8 mouse cellular contexts compared by ENCODE assay signal in the genomic region with DNA sequence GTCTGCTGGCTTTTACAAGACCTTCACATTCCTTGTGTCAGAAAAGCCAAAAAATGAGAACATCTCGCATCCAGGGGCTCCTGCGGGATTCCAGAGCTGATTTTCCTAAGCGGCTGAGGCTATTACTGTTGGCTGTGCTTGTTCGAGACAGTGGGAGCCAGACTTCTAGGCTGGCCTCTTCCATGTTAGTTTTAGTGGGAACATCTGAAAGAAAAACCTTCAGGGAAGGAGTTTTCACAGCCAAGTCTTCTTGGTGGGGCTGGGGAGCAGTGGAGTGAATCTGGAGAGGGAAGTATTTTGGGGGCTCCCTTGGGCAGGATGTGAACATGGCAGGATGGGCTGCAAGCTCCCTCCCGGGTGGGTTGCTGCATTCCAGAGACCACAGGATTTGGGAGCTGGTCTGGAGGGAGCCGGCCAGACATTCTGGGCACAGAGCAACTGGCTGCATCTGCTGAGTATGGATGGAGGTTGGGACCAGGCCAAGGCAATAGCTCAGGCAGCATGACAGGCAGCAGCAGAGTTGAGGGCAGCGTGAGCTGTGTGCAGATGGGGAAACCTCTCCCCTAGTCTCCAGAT. TPM values are rescaled to one million over a fixed set of nuclear protein-coding genes. Genes with fewer than 3 reads are reported as not detected.
DNase-seq lines count a peak whose midpoint lies in the region; ATAC-seq and TF ChIP-seq lines count a peak whose summit lies in the region.

No protein-coding gene starts in this region.

- H3K4me2 ChIP-seq in midbrain, postnatal 0 days (ENCODE audit: low read depth, low read length, poor library complexity, severe bottlenecking) = no peak overlapping the region
- H3K4me2 ChIP-seq in heart, embryonic 15.5 days = no peak overlapping the region
- H3K4me2 ChIP-seq in liver, postnatal 0 days (ENCODE audit: low read depth, low read length) = no peak overlapping the region

- H3K9me3 ChIP-seq in midbrain, postnatal 0 days (ENCODE audit: low read length) = no peaks in the 10 kb centered on the region
- no peaks in the 10 kb centered on the region for H3K9me3 ChIP-seq in midbrain, embryonic 10.5 days (replicated peaks)
- no peaks in the 10 kb centered on the region for H3K9me3 ChIP-seq in heart, embryonic 15.5 days (replicated peaks)
- no peaks in the 10 kb centered on the region for H3K9me3 ChIP-seq in liver, postnatal 0 days (ENCODE audit: low read length)

- no peaks in the 10 kb centered on the region for H3K36me3 ChIP-seq in midbrain, postnatal 0 days (ENCODE audit: insufficient read depth, low read length)
- H3K36me3 ChIP-seq in midbrain, embryonic 10.5 days = no peaks in the 10 kb centered on the region
- no peaks in the 10 kb centered on the region for H3K36me3 ChIP-seq in heart, embryonic 15.5 days
- H3K36me3 ChIP-seq in liver, postnatal 0 days (replicated peaks; ENCODE audit: insufficient read depth, low read length) = no peaks in the 10 kb centered on the region

- no peaks in the 10 kb centered on the region for H3K4me1 ChIP-seq in cerebellum, adult 2 months (ENCODE audit: control insufficient read depth, insufficient read depth, low read length)
- no peaks in the 10 kb centered on the region for H3K4me1 ChIP-seq in midbrain, postnatal 0 days (ENCODE audit: insufficient read depth, low read length)
- H3K4me1 ChIP-seq in midbrain, embryonic 10.5 days = peaks cover 6% of the 10 kb centered on the region
- peaks cover 15% of the 10 kb centered on the region for H3K4me1 ChIP-seq in heart, embryonic 15.5 days (replicated peaks)
- H3K4me1 ChIP-seq in liver, postnatal 0 days (ENCODE audit: insufficient read depth) = peaks cover 4% of the 10 kb centered on the region; the same call in 1 of the 2 replicates

- 40% methylated on average over 7 of the region's 7 CpGs for WGBS in cerebellum, adult 2 months
- WGBS in midbrain, postnatal 0 days = 60% methylated on average over 7 of the region's 7 CpGs
- WGBS in midbrain, embryonic 10.5 days = 81% methylated on average over 7 of the region's 7 CpGs
- WGBS in heart, embryonic 15.5 days = 43% methylated on average over 7 of the region's 7 CpGs
- 60% methylated on average over 7 of the region's 7 CpGs for WGBS in liver, postnatal 0 days (ENCODE audit: insufficient replicate concordance)

- no peak for TF ChIP-seq CTCF in cerebellum, adult 2 months (IDR thresholded peaks at IDR 0.05; ENCODE audit: borderline replicate concordance, insufficient read depth, low read depth, low read length)
- TF ChIP-seq CTCF in midbrain, postnatal 0 days (IDR thresholded peaks at IDR 0.05) = no peak
- no peak for TF ChIP-seq CTCF in liver, postnatal 0 days (IDR thresholded peaks at IDR 0.05; ENCODE audit: low read depth)

- H3K4me3 ChIP-seq in cerebellum, adult 2 months (replicated peaks; ENCODE audit: insufficient read depth, low read depth, low read length) = no peak overlapping the region
- no peak overlapping the region for H3K4me3 ChIP-seq in midbrain, postnatal 0 days (ENCODE audit: low read depth, low read length)
- H3K4me3 ChIP-seq in midbrain, embryonic 10.5 days = no peak overlapping the region
- no peak overlapping the region for H3K4me3 ChIP-seq in heart, embryonic 15.5 days
- no peak overlapping the region for H3K4me3 ChIP-seq in liver, postnatal 0 days (ENCODE audit: low read depth, low read length)

- no peak overlapping the region for H3K27ac ChIP-seq in cerebellum, adult 2 months (ENCODE audit: insufficient read depth, low read length)
- H3K27ac ChIP-seq in midbrain, postnatal 0 days (ENCODE audit: low read depth, low read length) = no peak overlapping the region
- no peak overlapping the region for H3K27ac ChIP-seq in midbrain, embryonic 10.5 days (replicated peaks)
- H3K27ac ChIP-seq in heart, embryonic 15.5 days = peak overlapping the region; percentile 70
- H3K27ac ChIP-seq in liver, postnatal 0 days (ENCODE audit: low read depth) = peak overlapping the region; percentile 29; the same call in 1 of the 2 replicates

- H3K27me3 ChIP-seq in cerebellum, adult 2 months (ENCODE audit: control insufficient read depth, insufficient read depth, low read length) = no peaks in the 10 kb centered on the region
- H3K27me3 ChIP-seq in midbrain, postnatal 0 days (ENCODE audit: insufficient read depth, low read length) = no peaks in the 10 kb centered on the region
- H3K27me3 ChIP-seq in midbrain, embryonic 10.5 days (ENCODE audit: low read depth, poor library complexity, severe bottlenecking) = no peaks in the 10 kb centered on the region
- no peaks in the 10 kb centered on the region for H3K27me3 ChIP-seq in heart, embryonic 15.5 days
- no peaks in the 10 kb centered on the region for H3K27me3 ChIP-seq in liver, postnatal 0 days (ENCODE audit: insufficient read depth, low read length)

- no peak for ATAC-seq in cerebellum, adult (ENCODE audit: insufficient number of reproducible peaks, low FRiP score, low TSS enrichment)
- no peak for ATAC-seq in midbrain, postnatal 0 days (ENCODE audit: low FRiP score)
- ATAC-seq in heart, embryonic 15.5 days (replicated peaks; ENCODE audit: insufficient number of reproducible peaks, insufficient read depth, low FRiP score, low read depth) = no peak; the same call in 1 of the 2 replicates
- no peak for ATAC-seq in liver, postnatal 0 days

- no peak for TF ChIP-seq POLR2A in cerebellum, adult 2 months (IDR thresholded peaks at IDR 0.05; ENCODE audit: borderline replicate concordance, insufficient read depth, low read length)

- no peak for TF ChIP-seq EP300 in liver, postnatal 0 days (IDR thresholded peaks at IDR 0.05; ENCODE audit: low read depth)

- no peak overlapping the region for H3K9ac ChIP-seq in midbrain, postnatal 0 days (replicated peaks; ENCODE audit: low read length, poor library complexity, severe bottlenecking)
- no peak overlapping the region for H3K9ac ChIP-seq in heart, embryonic 15.5 days
- H3K9ac ChIP-seq in liver, postnatal 0 days (replicated peaks) = no peak overlapping the region

- DNase-seq in cerebellum, adult 2 months = peak; percentile 28 to 31
- peak; percentile 66 for DNase-seq in midbrain, postnatal 0 days (ENCODE audit: low spot score)
- DNase-seq in midbrain, embryonic 10.5 days (ENCODE audit: low spot score) = no peak
- DNase-seq in liver, postnatal 0 days = no peak
- no peak for DNase-seq in thymus, postnatal 14 days
- no peak for DNase-seq in T-cell, adult 2 months (ENCODE audit: low spot score)

RNA-seq across cellular contexts. Expression of a gene that starts 4.6 kb away (rescaled TPM):
- polyA plus RNA-seq in cerebellum, adult 2 months (2012; rRNA removed) = 32.8 and 35.9 TPM in 2 replicates
- 76.2 and 78.3 TPM in 2 replicates for total RNA-seq in midbrain, postnatal 0 days (2014; rRNA removed)
- polyA plus RNA-seq in midbrain, postnatal 0 days (2015; fragmentation: Nextera tagmentation; extraction: Ambion mirVana) = 26.4 and 33.6 TPM in 2 replicates
- polyA plus RNA-seq in midbrain, embryonic 10.5 days (2016; fragmentation: Nextera tagmentation; extraction: Ambion mirVana) = 26.6 and 28.8 TPM in 2 replicates
- polyA plus RNA-seq in heart, embryonic 15.5 days (2015; fragmentation: Nextera tagmentation; extraction: Ambion mirVana) = 28.2 and 32.5 TPM in 2 replicates
- 9.3 and 10.3 TPM in 2 replicates for polyA plus RNA-seq in liver, postnatal 0 days (2015; fragmentation: Nextera tagmentation; extraction: Ambion mirVana)

Comparison
In these comparisons a context has a peak if more than half of its experiments do, and no peak if none do; other contexts are left out.
1. DNase-seq: peak in cerebellum, adult 2 months (2 of 2) and midbrain, postnatal 0 days (single experiment); none in midbrain, embryonic 10.5 days (single experiment), liver, postnatal 0 days (single experiment), thymus, postnatal 14 days (single experiment) and T-cell, adult 2 months (single experiment).
2. H3K27ac ChIP-seq: peak in heart, embryonic 15.5 days (single experiment) and liver, postnatal 0 days (single experiment); none in cerebellum, adult 2 months (single experiment), midbrain, postnatal 0 days (single experiment) and midbrain, embryonic 10.5 days (single experiment).